Mouse (Mus musculus) ovary, adult 18-20 months (tissue): Measurements from ENCODE around the gene Muc13.

Source experiments
- DNase-seq: peaks from one replicate; pipeline ENCODE4 v3.0.0; 2022; ENCODE audit warnings: low spot score, mixed read lengths

Gene Muc13

DNA sequence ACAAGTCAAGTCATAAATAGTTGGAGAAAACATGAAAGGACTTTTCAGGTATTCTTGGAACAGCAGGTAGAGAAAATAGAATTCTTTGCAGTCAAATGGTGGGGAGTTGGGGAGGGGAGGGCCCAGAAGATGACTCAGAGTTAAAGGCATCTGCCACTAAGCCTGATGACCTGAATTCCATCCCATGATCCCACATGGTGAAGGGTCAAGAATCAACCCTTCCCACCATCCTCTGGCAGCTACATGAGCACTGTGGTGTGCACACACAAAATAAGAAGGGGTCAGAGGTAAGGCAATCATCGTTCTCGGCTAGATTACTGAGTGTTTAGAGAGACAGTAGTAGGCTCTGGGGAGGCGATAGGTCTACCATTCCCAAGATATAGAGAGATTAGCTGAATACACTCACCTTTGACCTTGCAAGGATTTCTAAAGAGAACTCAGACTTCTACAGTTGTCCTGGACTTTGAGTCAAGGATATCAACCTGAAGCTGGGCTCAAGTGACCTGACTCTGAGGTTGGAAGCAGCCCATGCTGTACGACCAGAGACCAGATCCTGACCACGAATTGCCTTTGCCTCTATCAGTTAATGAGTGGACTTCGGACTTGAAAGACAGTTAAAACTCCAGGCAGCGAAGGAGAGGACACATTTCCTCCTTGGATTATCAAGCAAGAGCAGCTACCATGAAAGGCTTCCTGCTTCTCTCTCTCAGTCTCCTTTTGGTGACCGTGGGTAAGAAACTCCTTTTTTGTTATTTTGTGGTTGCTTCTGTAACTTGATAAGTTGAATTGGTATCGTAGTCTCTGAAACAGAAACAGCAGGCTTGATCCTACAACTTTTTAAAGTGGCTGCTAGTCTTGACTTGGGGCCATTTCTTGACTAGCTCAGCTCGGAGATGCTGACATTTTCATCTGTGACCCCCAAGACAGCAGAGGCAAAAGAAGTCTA, at the start of gene Muc13:
Gene Muc13, plus strand, starts transcription at position 192 of the 946 bp plus-strand sequence.
- DNase-seq: no peak

DNA sequence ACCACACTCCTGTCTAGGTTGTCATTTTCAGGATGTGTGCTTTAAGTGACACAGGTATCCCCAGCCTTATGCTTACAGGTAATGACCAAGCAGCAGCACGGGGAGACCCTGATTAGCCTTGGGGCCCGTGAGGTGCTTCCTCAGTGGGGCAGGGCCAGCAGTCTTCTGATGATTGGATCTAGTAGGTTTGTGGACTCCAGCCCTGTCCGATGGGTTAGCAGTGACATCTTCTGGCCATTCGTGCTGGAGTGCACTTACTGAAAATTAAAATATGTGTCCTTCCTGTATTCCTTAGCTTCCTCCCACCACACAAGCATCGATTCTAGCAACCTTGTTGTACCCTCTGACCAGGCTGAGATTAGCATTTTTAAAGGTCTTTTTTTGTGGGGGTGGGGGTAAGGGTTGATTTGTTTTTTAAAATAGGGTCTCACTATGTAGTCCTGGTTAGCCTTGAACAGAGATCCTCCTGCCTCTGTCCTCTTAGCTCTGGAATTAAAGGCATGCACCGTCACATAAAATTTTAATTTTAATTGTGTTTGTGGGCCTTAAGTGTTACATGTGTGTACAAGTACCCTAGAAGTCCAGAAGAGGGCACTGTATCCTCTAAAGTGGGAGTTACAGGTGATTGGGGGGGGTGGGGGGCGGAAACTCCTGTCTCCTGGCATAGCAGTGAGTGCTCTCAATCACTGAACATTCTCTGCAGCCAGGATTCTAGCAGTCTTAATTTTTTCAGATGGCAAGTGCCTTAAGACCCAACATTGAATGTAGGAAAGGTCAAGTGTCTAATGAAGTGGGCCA, 49.0 kb upstream of the Muc13 start:
- no peak for DNase-seq

DNA sequence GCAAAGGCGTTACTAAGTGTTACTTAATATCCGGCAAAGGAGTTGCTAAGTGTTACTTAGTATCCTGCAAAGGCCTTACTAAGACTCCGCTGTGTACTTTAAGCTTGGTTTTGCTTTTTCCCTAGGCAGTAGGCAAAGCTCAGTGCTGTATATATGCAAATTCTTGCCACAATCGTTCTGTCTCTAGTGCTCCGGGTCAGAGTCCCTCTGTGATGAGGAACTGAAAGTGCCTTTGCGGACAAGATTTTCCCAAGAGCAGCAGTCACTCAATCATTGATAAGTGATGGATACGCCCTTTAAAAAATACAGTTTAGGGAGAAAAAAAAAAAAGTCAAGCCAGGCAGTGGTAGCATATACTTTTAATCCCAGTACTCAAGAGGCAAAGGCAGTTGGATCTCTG, 48.4 kb upstream of the Muc13 start:
- no peak for DNase-seq

DNA sequence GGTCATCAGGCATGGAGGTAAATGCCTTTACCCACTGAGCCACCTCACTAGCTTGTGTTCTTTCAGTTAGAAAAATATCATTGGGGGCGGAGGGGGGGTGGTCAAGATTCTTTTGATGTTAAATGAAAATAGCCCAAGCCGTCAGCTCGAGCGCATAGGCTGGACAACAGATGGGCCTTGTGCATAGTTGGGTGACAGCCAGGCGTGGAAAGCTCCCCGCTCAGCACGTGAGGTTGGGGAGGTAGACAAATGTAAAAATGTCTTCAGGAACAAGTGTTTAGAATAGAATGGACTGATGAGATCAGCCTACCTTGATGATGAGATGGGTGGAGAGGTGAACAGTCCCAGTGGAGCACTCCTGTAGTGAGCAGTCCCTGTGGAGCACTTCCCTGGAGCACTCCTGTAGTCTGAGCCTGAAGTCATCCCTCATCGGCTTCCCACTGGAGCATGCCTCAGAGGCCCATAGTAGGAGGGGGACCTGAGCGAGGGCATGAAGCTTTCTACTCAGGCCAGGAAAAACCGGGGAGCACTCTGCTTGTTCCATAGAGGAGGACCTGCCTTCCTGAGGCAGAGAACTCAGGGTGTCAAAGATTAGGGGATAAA, 47.7 kb upstream of the Muc13 start:
- DNase-seq: no peak

DNA sequence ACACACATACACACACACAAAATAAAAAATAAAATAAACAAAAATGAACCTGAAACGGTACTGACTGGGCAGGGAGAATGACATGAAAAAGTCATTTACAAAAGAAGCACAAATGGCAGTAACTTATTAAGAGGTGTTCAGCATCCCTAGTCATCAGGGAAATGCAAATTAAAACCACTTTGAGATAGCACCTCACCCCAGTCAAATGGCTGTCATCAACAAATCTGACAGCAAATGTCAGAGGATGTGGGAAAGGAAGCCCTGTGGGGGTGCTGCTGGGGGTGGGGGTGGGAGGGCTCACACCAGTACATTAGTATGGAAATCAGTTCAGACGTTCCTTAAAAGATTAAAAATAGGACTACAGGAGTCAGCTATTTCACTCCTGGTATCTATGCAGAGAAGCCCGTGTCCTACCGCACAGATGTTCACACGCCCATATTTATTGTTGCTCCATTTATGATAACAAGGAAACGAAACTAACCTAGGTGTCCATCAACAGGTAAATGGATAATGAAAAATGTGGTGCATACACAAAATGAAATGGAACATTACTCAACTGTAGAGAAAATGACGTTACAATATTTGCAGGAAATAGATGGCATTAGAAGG, 46.4 kb upstream of the Muc13 start:
- DNase-seq: no peak

DNA sequence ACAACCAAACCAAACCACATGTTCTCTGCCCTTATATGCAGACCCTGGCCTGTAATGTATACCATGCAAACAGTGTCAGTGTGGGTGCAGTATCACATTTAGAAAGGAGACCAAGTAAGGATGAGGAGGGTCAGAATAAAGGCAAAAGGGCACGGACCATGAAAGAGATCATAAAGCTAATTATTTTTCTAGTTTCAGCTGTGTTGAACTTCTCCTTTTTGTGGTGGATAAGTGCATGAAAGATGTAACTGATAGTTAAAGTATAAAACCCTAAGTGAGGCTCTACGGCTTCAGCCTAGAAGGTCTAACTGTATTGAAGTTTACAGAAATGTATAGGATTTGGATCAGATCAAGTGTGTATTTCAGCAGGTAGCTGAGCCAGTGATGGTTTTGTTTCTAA, 45.8 kb upstream of the Muc13 start:
- no peak for DNase-seq

DNA sequence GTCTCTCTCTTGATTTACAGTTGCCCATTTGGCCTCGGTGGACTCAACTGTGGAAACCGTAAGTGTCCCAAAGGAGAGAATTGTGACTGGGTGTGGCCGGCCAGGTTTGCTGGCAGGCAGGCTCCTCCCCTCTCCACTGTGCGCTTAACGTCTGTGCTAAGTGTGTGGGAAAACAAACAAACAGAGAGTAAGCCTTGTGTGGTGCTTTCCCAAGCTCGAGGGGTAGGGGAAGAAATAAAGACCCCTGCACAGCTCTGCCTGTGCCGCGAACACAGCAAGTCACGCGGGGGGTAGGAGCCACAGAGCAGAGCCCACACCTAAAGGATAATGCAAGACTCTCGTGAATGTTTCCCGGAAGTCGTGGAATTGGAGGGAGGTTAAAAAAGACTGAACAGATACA, 42.7 kb upstream of the Muc13 start:
- DNase-seq: no peak

DNA sequence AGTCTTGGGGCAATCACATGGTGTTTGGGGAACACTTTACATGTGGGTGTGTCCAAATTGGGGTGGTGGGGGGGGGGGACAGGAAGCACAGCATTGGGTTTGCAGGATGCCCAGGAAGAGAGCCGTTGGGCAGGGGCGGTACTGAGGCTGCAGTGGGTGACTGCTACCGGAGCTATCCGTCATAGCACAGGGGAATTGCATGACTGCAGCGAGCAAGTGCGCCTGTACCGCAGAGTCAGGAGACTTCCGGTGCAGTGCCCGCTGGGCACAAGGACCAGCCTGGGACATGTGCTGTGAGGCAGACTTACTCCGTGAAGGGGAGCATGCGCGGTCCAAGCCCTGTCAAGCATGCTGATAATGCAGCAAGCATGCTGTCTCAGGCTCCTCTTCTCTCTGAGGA, 42.2 kb upstream of the Muc13 start:
- no peak for DNase-seq

DNA sequence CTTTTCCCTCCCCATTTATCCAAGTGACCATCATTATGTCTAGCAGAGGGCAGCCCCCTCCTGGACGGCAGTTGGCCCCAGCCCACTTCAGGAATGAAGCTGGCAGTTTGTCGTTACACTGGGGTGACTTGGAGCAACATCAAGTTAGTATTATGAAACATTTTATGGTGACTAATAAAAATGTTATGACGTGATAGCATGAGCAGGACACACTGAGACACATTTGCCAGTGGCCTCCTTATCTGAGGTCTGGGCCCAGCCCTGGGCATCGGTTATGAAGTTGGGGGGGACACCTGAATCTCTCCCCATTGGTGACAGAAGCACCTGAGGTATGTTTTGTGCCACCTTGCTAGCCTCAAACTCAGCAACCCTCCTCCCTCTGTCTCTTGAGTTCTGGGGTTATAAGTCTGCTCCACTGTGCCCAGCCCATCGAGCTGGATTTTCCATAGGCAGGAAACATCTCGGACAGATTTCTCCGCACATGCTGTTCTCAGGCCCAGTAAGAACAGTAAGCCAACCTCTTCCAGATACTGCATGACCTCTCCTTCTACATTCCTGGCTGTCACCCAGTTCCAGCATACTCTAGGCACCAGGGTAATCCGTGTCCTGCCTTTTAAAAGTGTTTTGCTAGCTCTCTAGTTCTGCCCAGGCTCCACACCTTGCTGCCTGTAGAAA, 40.8 kb upstream of the Muc13 start:
- DNase-seq: no peak

DNA sequence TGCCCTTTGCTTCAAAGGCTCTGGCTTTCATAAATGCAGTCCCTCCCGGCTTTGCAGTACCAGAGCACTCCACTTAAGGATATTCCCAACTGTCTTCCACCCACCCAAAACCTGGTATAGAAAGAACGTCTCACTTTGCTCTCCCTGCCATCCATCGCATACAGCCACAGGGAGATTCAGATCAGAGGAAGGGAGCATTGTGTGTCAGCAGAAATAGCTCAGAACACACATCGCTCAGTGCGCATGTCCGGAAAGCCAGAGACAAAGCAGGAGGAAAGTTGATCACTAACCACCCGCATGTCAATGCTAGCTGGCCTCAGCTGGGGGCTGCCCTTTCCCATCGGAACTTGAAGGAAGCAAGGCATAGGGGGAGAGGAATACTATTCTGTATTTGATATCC, 38.5 kb upstream of the Muc13 start:
- no peak for DNase-seq

DNA sequence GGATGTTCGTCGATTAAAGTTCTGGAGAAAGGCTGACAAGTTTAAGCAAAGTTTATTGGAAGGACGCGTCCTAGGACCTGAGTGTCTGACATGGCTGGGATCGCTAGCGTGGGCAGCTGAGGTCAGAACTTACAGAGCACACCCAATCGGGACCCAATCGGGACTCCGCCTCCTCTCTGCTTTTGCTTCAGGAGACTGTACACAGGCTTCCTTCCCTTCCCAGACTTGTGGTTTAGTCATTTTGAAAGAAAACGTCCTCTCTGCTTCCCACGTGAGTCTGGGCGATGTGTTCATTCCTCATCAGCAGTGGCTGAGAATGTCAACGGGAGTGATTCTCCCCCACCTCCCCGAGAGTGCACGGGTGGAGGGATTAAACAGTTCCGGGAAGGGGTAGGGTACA, 37.9 kb upstream of the Muc13 start:
- DNase-seq: no peak

DNA sequence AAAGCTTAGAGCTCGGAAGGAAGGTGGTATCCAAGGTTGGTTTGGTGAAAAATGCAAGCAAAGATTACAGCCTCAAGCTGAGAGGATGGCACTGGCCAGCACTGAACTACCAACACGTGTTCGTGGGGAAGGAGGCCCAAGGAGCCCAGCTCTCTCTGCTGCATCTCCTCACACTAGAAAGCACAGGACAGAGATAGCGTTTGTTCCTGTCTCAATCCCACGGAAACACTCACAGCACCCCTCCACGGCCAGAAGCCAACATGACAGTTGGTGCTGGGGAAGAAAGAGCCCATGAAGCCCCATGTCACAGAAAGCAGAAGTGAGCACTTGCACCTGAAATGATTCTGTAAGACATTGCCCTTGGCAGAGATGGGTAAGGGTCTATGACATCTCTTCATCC, 37.4 kb upstream of the Muc13 start:
- DNase-seq: no peak

DNA sequence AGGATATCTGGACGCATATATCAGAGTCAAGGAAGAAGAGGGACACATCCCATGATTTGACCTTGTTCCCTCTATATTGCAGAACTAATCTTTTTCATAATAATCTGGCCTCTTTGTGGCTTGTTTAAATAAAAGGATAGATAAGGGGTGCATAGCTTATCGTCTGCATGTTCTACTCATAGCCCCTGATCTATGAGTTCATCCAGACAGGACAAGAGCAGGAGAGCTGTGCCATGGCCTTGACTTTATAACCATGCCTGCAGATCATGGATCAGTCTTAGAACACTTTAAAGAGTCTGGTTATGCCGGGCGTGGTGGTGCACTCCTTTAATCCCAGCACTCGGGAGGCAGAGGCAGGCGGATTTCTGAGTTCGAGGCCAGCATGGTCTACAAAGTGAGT, 34.6 kb upstream of the Muc13 start:
- DNase-seq: no peak

DNA sequence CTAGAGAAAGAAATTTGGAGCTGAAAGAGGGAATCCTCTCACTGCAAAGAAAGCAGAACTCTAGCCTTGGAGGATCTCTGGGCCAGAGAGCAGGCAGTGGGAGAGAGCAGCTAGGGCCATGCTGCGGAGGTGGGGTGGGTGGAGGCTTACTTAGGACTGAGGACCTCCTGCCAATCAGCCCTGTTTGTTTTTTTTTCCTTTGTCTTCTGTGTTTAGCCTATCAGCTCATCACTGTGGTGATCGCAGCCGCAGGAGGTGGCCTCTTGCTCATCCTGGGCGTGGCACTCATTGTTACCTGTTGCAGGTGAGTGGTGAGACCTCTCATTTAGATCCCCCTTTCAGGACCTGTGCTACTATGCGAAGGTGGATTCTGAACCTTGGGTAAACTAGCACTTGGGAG, 33.3 kb upstream of the Muc13 start:
- no peak for DNase-seq

DNA sequence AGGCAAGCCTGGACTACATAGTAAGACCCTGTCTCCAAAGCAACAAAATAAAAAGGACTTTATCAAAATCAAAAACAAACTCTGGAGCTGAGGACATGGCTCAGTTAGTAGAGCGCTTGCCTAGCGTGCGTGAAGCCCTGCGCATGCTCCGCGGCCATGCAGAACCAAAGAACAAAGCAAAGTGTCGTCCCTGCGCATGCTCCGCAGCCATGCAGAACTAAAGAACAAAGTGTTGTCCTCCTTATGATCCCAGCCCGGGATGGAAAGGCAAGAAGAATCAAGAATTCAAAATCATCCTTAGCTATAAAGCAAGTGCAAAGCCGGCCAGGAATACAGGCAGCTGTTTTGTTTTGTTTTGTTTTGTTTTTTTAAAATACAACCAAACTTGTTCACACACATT, 32.8 kb upstream of the Muc13 start:
- no peak for DNase-seq

DNA sequence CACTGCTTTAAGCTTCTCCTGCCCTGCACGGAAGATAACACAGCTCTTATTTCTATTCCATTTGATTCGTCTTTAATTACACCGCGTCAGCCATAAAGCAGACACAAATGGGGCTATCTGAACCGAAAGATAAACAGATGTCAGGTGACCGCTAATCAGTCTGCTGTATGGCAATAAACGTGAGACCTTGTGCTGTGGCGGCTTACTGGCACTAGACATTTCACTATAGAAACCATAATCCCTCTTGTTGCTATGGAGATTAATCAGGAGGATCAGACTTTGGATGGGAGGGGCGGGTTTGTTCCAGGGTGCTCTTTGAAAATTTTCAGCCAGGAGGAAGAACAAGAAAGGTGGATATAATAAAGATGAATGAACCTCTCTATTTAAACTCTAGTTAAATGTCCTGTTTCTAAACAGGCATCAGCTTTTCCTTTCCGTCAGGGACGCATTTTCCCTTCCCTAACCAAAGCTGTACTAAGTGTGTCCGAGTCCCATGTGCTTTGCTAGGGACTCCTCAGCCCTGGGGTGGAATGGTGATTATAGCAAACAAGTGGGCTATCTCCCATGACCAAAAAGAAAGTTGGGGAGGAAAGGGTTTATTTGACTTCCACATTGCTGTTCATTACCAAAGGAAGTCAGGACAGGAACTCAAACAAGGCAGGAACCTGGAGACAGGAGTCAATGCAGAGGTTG, 29.2 kb upstream of the Muc13 start:
- DNase-seq: no peak

DNA sequence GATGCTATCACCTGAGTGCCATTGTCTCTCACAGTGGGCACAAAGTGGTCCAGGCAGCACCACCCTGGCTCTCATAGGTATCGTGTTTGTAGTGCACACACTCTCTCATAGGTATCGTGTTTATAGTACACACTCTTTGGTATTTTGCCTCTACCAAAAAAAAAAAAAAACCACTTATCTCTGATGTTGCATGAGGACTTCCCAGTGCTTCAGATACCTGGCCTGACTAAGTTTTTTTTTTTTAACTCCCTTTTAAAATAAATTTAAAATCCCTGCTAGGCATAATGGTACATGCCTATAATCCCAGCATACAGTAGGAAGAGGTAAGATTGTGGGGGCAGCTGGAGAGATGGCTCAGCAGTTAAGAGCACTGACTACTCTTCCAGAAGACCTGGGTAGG, 28.4 kb upstream of the Muc13 start:
- no peak for DNase-seq

DNA sequence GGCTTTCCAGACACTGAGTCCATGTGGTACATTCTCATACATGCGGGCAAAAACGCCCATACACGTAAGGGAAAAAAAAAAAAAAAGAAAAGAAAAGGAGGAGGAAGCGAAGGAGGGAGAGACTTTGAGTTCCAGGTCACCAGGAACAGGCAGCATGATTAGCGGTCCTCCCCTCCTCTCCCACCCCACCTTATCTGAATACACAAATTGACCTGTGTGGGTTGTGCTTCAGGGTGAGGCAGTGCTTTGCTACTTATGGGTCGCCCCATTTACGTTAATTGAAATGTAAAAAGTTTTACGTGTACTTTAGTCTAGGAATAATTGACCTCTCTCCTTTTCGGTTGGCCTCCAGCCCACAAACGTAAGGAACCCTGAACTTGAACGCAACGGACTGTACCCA, 27.5 kb upstream of the Muc13 start:
- DNase-seq: no peak

DNA sequence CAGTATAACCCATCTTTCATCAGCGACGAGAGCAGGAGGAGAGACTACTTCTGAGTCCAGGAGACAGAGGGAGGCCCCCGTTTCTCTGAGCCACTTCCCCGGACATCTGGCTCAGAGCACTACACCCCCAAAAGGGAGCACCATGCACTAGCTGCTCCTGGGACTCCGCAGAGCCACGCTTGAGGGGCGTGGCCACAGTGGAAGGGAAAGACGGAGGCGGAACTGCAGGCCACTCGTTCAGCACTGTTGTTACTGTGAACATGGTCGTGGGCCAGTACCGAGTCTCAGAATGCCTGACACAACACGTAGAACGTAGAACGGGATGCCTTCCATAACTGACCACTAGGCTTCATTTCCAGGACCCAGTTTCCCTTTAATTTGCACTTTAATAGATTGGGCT, 27.1 kb upstream of the Muc13 start:
- DNase-seq: no peak

DNA sequence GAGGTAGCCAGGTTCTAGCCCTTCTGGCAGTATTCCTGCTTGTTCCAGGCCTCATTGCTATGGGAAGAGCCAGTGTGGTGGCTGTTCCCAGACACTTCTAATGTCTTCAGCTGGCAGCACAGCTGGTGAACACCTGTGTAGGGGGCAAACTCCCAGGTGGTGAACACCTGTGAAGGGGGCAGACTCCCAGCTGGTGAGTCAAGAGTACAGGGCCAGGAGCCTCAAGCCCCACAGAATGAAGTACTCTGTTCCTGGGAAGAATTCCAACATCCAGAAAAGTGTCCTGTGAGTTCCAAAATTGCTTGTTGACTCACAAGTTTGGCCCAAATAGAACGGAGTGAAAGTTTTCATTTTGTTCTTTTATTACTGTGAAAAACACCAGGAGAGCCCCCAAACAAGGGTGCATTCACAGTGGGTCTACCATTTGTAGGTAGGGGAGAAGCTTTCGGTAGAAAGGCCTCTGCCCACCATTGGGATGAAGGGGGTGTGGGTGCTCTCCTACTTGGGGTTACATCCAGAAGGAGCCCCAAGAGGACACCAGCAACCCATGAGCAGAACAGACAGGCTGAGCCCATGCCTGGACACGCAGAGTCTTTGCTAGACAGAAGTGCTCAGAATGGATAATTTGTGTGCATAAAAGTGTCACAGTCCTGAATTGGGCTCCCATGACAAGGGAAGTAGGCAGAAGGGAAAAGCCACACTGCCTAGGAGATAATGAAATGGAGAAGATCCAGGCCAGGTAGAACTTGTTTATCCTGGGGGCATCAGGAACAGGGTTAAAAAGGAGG, 25.2 kb upstream of the Muc13 start:
- DNase-seq: no peak
